Mouse (Mus musculus) testis, adult 2 months (tissue): ENCODE results near the gene Cdk8. TPM values are rescaled to one million over a fixed set of nuclear protein-coding genes. Genes with fewer than 3 reads are reported as not detected.

ENCODE experiments used
- H3K27ac ChIP-seq: fragments of 200-500 bp; 2 replicates; pipeline ENCODE4 v1.5.1; 2012; ENCODE audit warnings: low read depth, low read length; ENCODE audit not compliant: control insufficient read depth, insufficient read depth
- H3K27me3 ChIP-seq: fragments of 200-500 bp; 2 replicates; pipeline ENCODE4 v1.6.1; 2012; ENCODE audit warnings: mild to moderate bottlenecking, low read length, moderate library complexity; ENCODE audit not compliant: control insufficient read depth, insufficient read depth
- H3K36me3 ChIP-seq: fragments of 200-500 bp; 2 replicates; pipeline ENCODE4 v1.6.1; 2012; ENCODE audit warnings: mild to moderate bottlenecking, low read length; ENCODE audit not compliant: control insufficient read depth, insufficient read depth
- H3K4me1 ChIP-seq: fragments of 200-500 bp; 2 replicates; pipeline ENCODE4 v1.6.1; 2012; ENCODE audit warnings: low read length; ENCODE audit not compliant: control insufficient read depth, insufficient read depth
- H3K4me3 ChIP-seq: fragments of 200-500 bp; 2 replicates; pipeline ENCODE4 v1.5.1; 2012; ENCODE audit warnings: low read depth, mild to moderate bottlenecking, low read length, moderate library complexity, mixed read lengths; ENCODE audit not compliant: control insufficient read depth
- CTCF ChIP-seq: fragments of 200-500 bp; IDR thresholded peaks from 2 replicates; pipeline ENCODE4 v1.5.1; 2012; ENCODE audit warnings: low read depth, mild to moderate bottlenecking, inconsistent platforms, low read length, moderate library complexity; ENCODE audit not compliant: control insufficient read depth, insufficient read depth, insufficient replicate concordance
- POLR2A ChIP-seq: fragments of 200-500 bp; IDR thresholded peaks from 2 replicates; pipeline ENCODE4 v1.6.1; 2012; ENCODE audit warnings: low read depth, mild to moderate bottlenecking, inconsistent platforms, low read length, moderate library complexity; ENCODE audit not compliant: control insufficient read depth
- polyA plus RNA-seq: library from polyadenylated mRNA; depleted of rRNA; stranded (reverse); fragments of >200 nt; gene quantifications from 2 replicates; pipeline ENCODE4 v1.2.3, GENCODE M21; 2012

Cdk8 gene
- polyA plus RNA-seq, 1 experiment: 19.1 TPM

DNA sequence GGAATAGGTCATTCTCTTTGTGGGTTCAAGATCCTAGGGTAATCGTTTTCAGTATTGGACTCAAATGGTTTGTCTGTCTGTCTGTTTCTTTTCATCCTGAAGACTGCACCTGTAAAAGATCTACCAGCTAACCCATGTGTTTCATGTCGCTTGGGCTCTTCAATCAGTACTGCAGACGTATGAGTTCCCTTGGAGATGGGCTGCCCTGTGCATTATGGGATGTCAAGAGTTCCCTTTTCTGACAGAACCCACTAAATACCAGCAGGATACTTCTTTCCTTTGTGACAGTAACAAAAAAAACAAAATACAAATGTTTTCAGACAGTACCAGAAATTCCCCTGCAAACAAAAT is 99.7 kb downstream of the Cdk8 start:
- Histone ChIP-seq H3K27me3 (no peaks in the 10 kb centered on the region), H3K36me3 (no peaks in the 10 kb centered on the region), H3K4me3 (no peak overlapping the region), H3K4me1 (0 out of 2 replicates have a peak, but pooled peaks cover 2% of the 10 kb centered on the region), H3K27ac (no peak overlapping the region)
- no peak for TF ChIP-seq CTCF
- TF ChIP-seq POLR2A: no peak

DNA sequence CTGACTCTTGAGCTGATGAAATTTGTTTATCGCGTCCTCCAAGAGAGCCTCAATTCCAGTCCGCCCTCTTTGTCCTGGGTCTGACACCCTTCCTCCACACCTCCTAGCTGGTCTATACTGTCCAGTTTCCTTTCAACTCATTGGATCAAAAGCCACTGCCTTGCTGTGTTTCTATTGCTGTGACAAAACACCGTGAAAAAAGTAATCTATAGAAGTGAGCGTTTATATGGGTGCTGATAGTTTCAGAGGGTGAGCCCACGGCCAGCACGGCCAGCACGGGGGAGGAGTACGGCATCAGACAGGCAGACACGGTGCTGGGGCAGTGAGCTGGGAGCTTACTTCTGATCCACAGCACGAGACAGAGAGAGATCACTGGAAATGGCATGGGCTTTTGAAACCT is 100.1 kb downstream of the Cdk8 start:
- TF ChIP-seq POLR2A (no peak), CTCF (no peak)
- Histone ChIP-seq H3K27me3 (no peaks in the 10 kb centered on the region), H3K4me3 (no peak overlapping the region), H3K36me3 (no peaks in the 10 kb centered on the region), H3K4me1 (0 out of 2 replicates have a peak, but pooled peaks cover 2% of the 10 kb centered on the region), H3K27ac (no peak overlapping the region)

DNA sequence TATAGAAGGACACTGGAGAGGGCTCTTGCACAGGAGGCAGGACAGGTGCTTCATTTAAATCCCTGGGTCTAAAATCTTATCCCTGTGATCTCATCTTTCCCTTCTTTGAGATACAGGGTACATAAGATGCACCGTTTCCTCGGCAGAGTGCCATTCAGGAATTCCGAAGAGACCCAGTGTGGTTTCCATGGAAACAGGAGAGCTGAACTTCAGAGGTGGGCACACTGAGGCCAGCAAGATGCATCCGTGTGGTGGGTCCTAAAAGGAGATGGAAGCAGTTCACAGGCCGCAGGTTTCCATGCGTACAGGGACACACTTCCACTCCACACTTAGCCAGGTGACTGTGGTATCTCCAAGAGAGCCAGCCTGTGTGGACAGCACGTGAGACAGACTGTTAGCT is 101.5 kb downstream of the Cdk8 start:
- TF ChIP-seq CTCF (no peak), POLR2A (no peak)
- Histone ChIP-seq H3K27ac (no peak overlapping the region), H3K27me3 (no peaks in the 10 kb centered on the region), H3K36me3 (no peaks in the 10 kb centered on the region), H3K4me1 (0 out of 2 replicates have a peak, but pooled peaks cover 2% of the 10 kb centered on the region), H3K4me3 (no peak overlapping the region)

DNA sequence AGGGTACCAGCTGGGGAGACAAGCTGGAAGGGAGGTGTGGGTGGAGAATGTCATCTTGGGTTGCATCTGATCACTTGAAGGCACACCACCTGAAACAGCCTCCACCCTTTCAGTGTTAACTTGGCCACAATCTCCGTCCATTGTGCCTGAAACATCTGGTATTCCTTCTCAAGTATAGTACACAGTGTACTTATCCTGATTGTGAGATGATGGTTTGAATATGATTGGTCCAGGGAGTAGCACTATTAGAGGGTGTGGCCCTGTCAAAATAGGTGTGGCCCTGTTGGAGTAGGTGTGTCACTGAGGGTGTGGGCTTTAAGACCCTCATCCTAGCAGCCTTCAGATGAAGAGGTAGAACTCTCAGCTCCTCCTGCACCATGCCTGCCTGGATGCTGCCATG is 103.4 kb downstream of the Cdk8 start:
- Histone ChIP-seq H3K4me1 (0 out of 2 replicates have a peak, but pooled peaks cover 2% of the 10 kb centered on the region), H3K27me3 (no peaks in the 10 kb centered on the region), H3K36me3 (no peaks in the 10 kb centered on the region), H3K27ac (no peak overlapping the region), H3K4me3 (no peak overlapping the region)
- TF ChIP-seq CTCF (no peak), POLR2A (no peak)

DNA sequence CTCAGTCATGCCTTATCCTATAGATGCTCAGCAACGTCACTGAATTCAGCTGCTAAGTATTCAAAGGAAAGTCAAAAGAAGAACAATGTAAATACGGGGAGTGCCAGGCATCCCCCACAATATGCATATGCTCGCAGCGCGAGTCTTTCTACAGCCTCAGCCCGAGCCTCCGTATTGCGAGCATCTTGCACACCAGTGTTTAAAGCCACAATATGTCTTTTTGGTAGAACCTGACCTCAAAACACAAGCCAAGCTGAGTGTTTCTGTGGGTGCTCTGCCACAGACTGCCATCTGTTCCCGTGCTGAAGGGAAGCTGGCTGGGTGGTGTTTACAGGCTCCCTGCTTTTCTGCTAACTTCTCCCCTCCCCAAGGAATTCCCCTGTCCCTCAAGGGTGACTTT is 107.0 kb downstream of the Cdk8 start:
- Histone ChIP-seq H3K4me3 (no peak overlapping the region), H3K36me3 (no peaks in the 10 kb centered on the region), H3K27me3 (no peaks in the 10 kb centered on the region), H3K4me1 (no peaks in the 10 kb centered on the region), H3K27ac (no peak overlapping the region)
- no peak for TF ChIP-seq POLR2A
- TF ChIP-seq CTCF: no peak

DNA sequence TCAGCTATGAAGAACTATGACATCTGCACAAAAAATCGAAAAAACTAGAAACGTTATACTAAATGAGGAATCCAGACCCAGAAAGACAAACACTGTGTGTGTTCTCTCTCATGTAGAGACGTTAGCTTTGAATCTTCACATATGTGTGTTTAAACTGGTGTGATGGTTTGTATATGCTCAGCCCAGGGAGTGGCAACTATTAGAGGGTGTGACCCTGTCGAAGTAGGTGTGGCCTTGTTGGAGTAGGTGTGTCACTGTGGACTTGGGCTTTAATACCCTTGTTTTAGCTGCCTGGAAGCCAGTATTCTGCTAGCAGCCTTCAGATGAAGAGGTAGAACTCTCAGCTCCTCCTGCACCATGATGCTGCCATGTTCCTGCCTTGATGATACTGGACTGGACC is 109.0 kb downstream of the Cdk8 start:
- H3K4me3 ChIP-seq: no peak overlapping the region
- no peaks in the 10 kb centered on the region; the same call in 1 of the 2 replicates for H3K4me1 ChIP-seq
- H3K27me3 ChIP-seq: no peaks in the 10 kb centered on the region
- no peak overlapping the region for H3K27ac ChIP-seq
- no peaks in the 10 kb centered on the region for H3K36me3 ChIP-seq
- TF ChIP-seq POLR2A: no peak
- no peak for TF ChIP-seq CTCF

DNA sequence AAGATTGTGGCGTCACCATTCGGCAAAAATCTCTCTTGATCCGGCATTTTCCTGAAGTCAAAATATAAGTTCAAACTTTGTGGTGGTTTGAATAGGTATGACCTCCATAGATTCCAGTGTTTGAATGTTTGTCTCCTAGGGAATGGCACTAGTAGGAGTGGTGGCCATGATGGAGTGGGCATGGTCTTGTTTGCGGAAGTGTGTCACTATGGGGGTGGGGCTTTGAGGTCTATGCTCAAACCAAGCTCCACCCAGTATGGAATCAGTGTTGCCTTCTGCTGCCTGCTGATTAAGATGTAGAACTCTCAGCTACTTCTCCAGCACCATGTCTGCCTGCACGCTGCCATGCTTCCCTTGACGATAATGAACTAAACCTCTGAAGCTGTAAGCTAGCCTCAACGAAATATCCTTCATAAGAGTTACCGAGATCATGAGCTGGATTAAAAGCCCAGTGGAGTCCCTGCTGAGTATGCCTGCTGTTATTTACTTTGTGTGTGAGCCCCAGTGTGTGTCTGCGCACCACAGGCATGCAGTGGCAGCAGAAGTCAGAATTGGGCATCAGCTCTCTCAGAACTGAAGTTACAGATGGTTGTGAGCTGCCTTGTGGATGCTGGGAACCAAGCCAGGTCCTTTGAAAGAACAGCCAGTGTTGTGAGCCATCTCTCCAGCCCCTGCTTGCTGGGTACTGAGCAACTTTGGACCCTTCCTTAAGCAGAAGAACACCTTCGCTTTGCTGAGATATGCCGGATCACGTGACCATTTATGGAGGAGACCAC is 114.1 kb downstream of the Cdk8 start:
- TF ChIP-seq CTCF (no peak), POLR2A (no peak)
- no peaks in the 10 kb centered on the region for H3K36me3 ChIP-seq
- H3K27ac ChIP-seq: no peak overlapping the region
- no peak overlapping the region for H3K4me3 ChIP-seq
- H3K27me3 ChIP-seq: no peaks in the 10 kb centered on the region
- no peaks in the 10 kb centered on the region; the same call in 1 of the 2 replicates for H3K4me1 ChIP-seq
